In genomic region chr5:124051899-124052491, GRCm38 (mm10) we compare ENCODE assay signal across 8 mouse cellular contexts. TPM values are rescaled to one million over a fixed set of nuclear protein-coding genes. Genes with fewer than 3 reads are reported as not detected.
DNase-seq lines count a peak whose midpoint lies in the region; ATAC-seq and TF ChIP-seq lines count a peak whose summit lies in the region.

No protein-coding gene starts in this region.

- H3K4me2 ChIP-seq in intestine, embryonic 14.5 days (ENCODE audit: low read length) = no peak overlapping the region
- no peak overlapping the region for H3K4me2 ChIP-seq in forebrain, embryonic 15.5 days (replicated peaks)

- intact Hi-C loops in gastrocnemius, postnatal 14 days (cut with DNase I; ENCODE audit: low total_unique reads) = no loop called here

- no peak overlapping the region for H3K27ac ChIP-seq in ES-E14 (ENCODE audit: insufficient read depth, low read depth, low read length, poor library complexity, severe bottlenecking)
- no peak overlapping the region for H3K27ac ChIP-seq in intestine, embryonic 14.5 days (ENCODE audit: low read depth)
- no peak overlapping the region for H3K27ac ChIP-seq in forebrain, embryonic 15.5 days (replicated peaks)

- peak; percentile 56 to 61 for DNase-seq in B cell, adult 2 months
- no peak for DNase-seq in ES-E14 (ENCODE audit: low read depth, low spot score)
- DNase-seq in intestine, embryonic 14.5 days (ENCODE audit: low spot score) = no peak
- DNase-seq in embryo, embryonic 10 days (ENCODE audit: low spot score) = no peak
- DNase-seq in gastrocnemius, postnatal 14 days = no peak
- DNase-seq in cerebellum, adult 9-11 months = no peak

- H3K9ac ChIP-seq in ES-E14 (ENCODE audit: insufficient read depth, low read depth, low read length, poor library complexity, severe bottlenecking) = no peak overlapping the region
- no peak overlapping the region for H3K9ac ChIP-seq in intestine, embryonic 14.5 days (ENCODE audit: low read length)
- H3K9ac ChIP-seq in forebrain, embryonic 15.5 days (replicated peaks) = no peak overlapping the region

- in situ Hi-C loops in ES-E14 (cut with MboI; ENCODE audit: low sequenced_read_pairs in 2 of 2, unreplicated experiment in 2 of 2) = no loop called here

- no peaks in the 10 kb centered on the region for H3K36me3 ChIP-seq in ES-E14 (ENCODE audit: control insufficient read depth, insufficient read depth, low read length, poor library complexity, severe bottlenecking)
- no peaks in the 10 kb centered on the region for H3K36me3 ChIP-seq in intestine, embryonic 14.5 days (ENCODE audit: control insufficient read depth, insufficient read depth, low read length)
- no peaks in the 10 kb centered on the region for H3K36me3 ChIP-seq in forebrain, embryonic 15.5 days

- H3K4me1 ChIP-seq in ES-E14 (ENCODE audit: control insufficient read depth in 2 of 2, insufficient read depth in 2 of 2, low read length in 2 of 2, poor library complexity in 1 of 2) = peaks cover 0 to 18% of the 10 kb centered on the region in 2 experiments; a peak in 3 of 4 replicates
- peaks cover 14% of the 10 kb centered on the region for H3K4me1 ChIP-seq in intestine, embryonic 14.5 days (replicated peaks; ENCODE audit: control insufficient read depth, insufficient read depth, low read length)
- H3K4me1 ChIP-seq in forebrain, embryonic 15.5 days = no peaks in the 10 kb centered on the region; the same call in 1 of the 2 replicates

- ATAC-seq in intestine, embryonic 14.5 days (replicated peaks; ENCODE audit: low FRiP score, low TSS enrichment, low read depth) = 0 out of 2 replicates have a peak, but pooled peaks have one; percentile 43
- ATAC-seq in monocyte, adult 5-6 weeks (replicated peaks; ENCODE audit: insufficient number of reproducible peaks, low FRiP score, low TSS enrichment, poor library complexity, severe bottlenecking) = peak; percentile 82
- ATAC-seq in forebrain, embryonic 15.5 days (replicated peaks) = no peak

- WGBS in intestine, embryonic 14.5 days = 74% methylated on average over 11 of the region's 11 CpGs
- WGBS in forebrain, embryonic 15.5 days = 86% methylated on average over 11 of the region's 11 CpGs

- no peak overlapping the region for H3K4me3 ChIP-seq in ES-E14 (ENCODE audit: insufficient read depth in 1 of 2, low read depth in 1 of 2, low read length in 2 of 2, poor library complexity in 1 of 2, severe bottlenecking in 1 of 2)
- no peak overlapping the region for H3K4me3 ChIP-seq in intestine, embryonic 14.5 days (ENCODE audit: low read depth, low read length)
- H3K4me3 ChIP-seq in forebrain, embryonic 15.5 days = no peak overlapping the region

- no peaks in the 10 kb centered on the region for H3K9me3 ChIP-seq in ES-E14 (ENCODE audit: control insufficient read depth, insufficient read depth, low read depth, low read length)
- no peaks in the 10 kb centered on the region for H3K9me3 ChIP-seq in intestine, embryonic 14.5 days (ENCODE audit: control insufficient read depth, low read length)
- H3K9me3 ChIP-seq in forebrain, embryonic 15.5 days = no peaks in the 10 kb centered on the region

- H3K27me3 ChIP-seq in intestine, embryonic 14.5 days (replicated peaks; ENCODE audit: control insufficient read depth, insufficient read depth, low read length) = no peaks in the 10 kb centered on the region
- H3K27me3 ChIP-seq in forebrain, embryonic 15.5 days = no peaks in the 10 kb centered on the region

TF ChIP-seq in ES-E14, 5 proteins besides CTCF, POLR2A, EP300 and RAD21:
- TF ChIP-seq MAFK (IDR thresholded peaks at IDR 0.05; ENCODE audit: insufficient read depth, low read depth, low read length) (peak; percentile 43; the same call in 1 of the 2 replicates), ZNF384 (IDR thresholded peaks at IDR 0.05; ENCODE audit: low read depth, low read length) (no peak), ZC3H11A (IDR thresholded peaks at IDR 0.05; ENCODE audit: borderline replicate concordance, low read depth, low read length) (no peak), CHD2 (IDR thresholded peaks at IDR 0.05; ENCODE audit: low read depth, low read length) (no peak), HCFC1 (IDR thresholded peaks at IDR 0.05; ENCODE audit: borderline replicate concordance, insufficient read depth, low read length) (no peak)

RNA-seq across cellular contexts. Expression of gene Vps37b, which starts 19.9 kb away (rescaled TPM):
- total RNA-seq in ES-E14 (2012; rRNA removed) = 6.5 and 7.7 TPM in 2 replicates
- polyA plus RNA-seq in intestine, embryonic 14.5 days (2014; fragmentation: Nextera tagmentation; extraction: Ambion mirVana) = 26.4 and 27.7 TPM in 2 replicates
- 118 to 126 TPM (median 121 TPM) in 3 replicates for total RNA-seq in monocyte, adult 5-6 weeks (2017)
- 1 to 10 TPM; 6.3 to 7.8 TPM for total RNA-seq in gastrocnemius, postnatal 14 days (2021)
- polyA plus RNA-seq in forebrain, embryonic 15.5 days (2015; fragmentation: Nextera tagmentation; extraction: Ambion mirVana) = 106 and 109 TPM in 2 replicates

RNA-seq across cellular contexts. Expression of gene Abcb9, which starts 43.6 kb away (rescaled TPM):
- 0.76 and 0.95 TPM in 2 replicates for total RNA-seq in ES-E14 (2012; rRNA removed)
- polyA plus RNA-seq in intestine, embryonic 14.5 days (2014; fragmentation: Nextera tagmentation; extraction: Ambion mirVana) = 1.5 and 1.8 TPM in 2 replicates
- total RNA-seq in monocyte, adult 5-6 weeks (2017) = 1.6 to 4.0 TPM (median 2.5 TPM) in 3 replicates
- 1 to 10 TPM; 5.7 TPM for total RNA-seq in gastrocnemius, postnatal 14 days (2021)
- polyA plus RNA-seq in forebrain, embryonic 15.5 days (2015; fragmentation: Nextera tagmentation; extraction: Ambion mirVana) = 10.9 TPM in 2 replicates

Comparison
In these comparisons a context has a peak if more than half of its experiments do, and no peak if none do; other contexts are left out.
1. DNase-seq: peak in B cell, adult 2 months (2 of 2); none in ES-E14 (single experiment), intestine, embryonic 14.5 days (single experiment), embryo, embryonic 10 days (single experiment), gastrocnemius, postnatal 14 days (single experiment) and cerebellum, adult 9-11 months (single experiment).
2. RNA of gene Vps37b, which starts 19.9 kb away (total RNA-seq): 118 to 126 TPM in monocyte, adult 5-6 weeks; 6.3 to 7.8 TPM in gastrocnemius, postnatal 14 days and 6.5 to 7.7 TPM in ES-E14; every median in the first group is over 10 times any median in the second.